Mouse (Mus musculus): Measurements from ENCODE around the gene Pym1.

Pym1 gene

GRCm38 (mm10) chr10:128804271-128805091, 56.8 kb downstream of the Pym1 start, which contains the start of gene Tmem198b:
Tmem198b (minus strand) TSS chr10:128804370.
- DNase-seq (ENCODE audit: low spot score in 2 of 2), result peak; percentile 78

GRCm38 (mm10) chr10:128805092-128806000, 57.7 kb downstream of the Pym1 start:
- DNase-seq (ENCODE audit: low spot score in 2 of 2), result peak; percentile 91 to 93

- DNase-seq (ENCODE audit: low spot score in 2 of 2), result no peak
Measured at GRCm38 (mm10) chr10:128806086-128806485, 58.4 kb downstream of the Pym1 start.

GRCm38 (mm10) chr10:128807018-128807417, 59.3 kb downstream of the Pym1 start:
- no peak for DNase-seq (ENCODE audit: low spot score in 2 of 2)
